Mouse (Mus musculus) lung, adult 10 weeks (tissue): ENCODE measurements around the gene Zfp106. TPM values are rescaled to one million over a fixed set of nuclear protein-coding genes. Genes with fewer than 3 reads are reported as not detected.

ENCODE experiments used
- polyA plus RNA-seq: library from polyadenylated mRNA; stranded (reverse); fragments of 350-450 nt; fragmentation: Illumina TruSeq; extraction: RNeasy Lipid Tissue Mini Kit (QIAGEN cat#74804); gene quantifications from one replicate; pipeline ENCODE4 v1.2.3, GENCODE M21; 2014; ENCODE audit warnings: low read depth, low replicate concordance; ENCODE audit not compliant: insufficient read depth

Gene Zfp106
- polyA plus RNA-seq, result 18.7 TPM

GRCm38 (mm10) chr2:120563235-120563990, at the start of gene Zfp106:
Gene Zfp106, minus strand, starts transcription at chr2:120563843.

GRCm38 (mm10) chr2:120608830-120609723, 45.4 kb upstream of the Zfp106 start, which contains the start of the genes Haus2 and Lrrc57:
Gene Haus2, plus strand, starts transcription at chr2:120609383.
Gene Lrrc57, minus strand, starts transcription at chr2:120609520.

GRCm38 (mm10) chr2:120566886-120567797, 3.5 kb upstream of the Zfp106 start, which contains the start of gene Snap23:
Gene Snap23, plus strand, starts transcription at chr2:120567671.

Other genes with a start within 250 kb of the Zfp106 start
- gene Pla2g4f, start 249.7 kb downstream of the Zfp106 start, polyA plus RNA-seq, result 1.5 TPM
- gene Vps39, start 210.7 kb downstream of the Zfp106 start, polyA plus RNA-seq, result 12.2 TPM
- gene Ganc, start 159.9 kb downstream of the Zfp106 start, polyA plus RNA-seq, result 5.6 TPM
- gene Tmem87a, start 159.7 kb downstream of the Zfp106 start, polyA plus RNA-seq, result 20.3 TPM
- 0.68 TPM for gene Capn3, start 107.8 kb downstream of the Zfp106 start, polyA plus RNA-seq
- 31.7 TPM for gene Snap23, start 3.8 kb upstream of the Zfp106 start, polyA plus RNA-seq
- 8.7 TPM for gene Haus2, start 45.5 kb upstream of the Zfp106 start, polyA plus RNA-seq
- gene Lrrc57, start 45.7 kb upstream of the Zfp106 start, polyA plus RNA-seq, result 19.1 TPM
- gene Stard9, start 65.3 kb upstream of the Zfp106 start, polyA plus RNA-seq, result 18.7 TPM